Mouse (Mus musculus) right cerebral cortex, postnatal 36 days (tissue): Measurements from ENCODE around the gene Psmb8.
A peak's percentile ranks its signal among the peaks of the same experiment; 100 is the strongest.
"Not testable (repeated sequence)": the region's sequence is repeated elsewhere in the genome, so short reads cannot be mapped to it uniquely, and the experiment has no call there.

ENCODE experiments used
- DNase-seq, 2 experiments: peaks; one replicate each; pipeline ENCODE4 v3.0.0; 2022; ENCODE audit warnings: low spot score in 2 of 2, mixed read lengths in 1 of 2

Gene Psmb8

DNA sequence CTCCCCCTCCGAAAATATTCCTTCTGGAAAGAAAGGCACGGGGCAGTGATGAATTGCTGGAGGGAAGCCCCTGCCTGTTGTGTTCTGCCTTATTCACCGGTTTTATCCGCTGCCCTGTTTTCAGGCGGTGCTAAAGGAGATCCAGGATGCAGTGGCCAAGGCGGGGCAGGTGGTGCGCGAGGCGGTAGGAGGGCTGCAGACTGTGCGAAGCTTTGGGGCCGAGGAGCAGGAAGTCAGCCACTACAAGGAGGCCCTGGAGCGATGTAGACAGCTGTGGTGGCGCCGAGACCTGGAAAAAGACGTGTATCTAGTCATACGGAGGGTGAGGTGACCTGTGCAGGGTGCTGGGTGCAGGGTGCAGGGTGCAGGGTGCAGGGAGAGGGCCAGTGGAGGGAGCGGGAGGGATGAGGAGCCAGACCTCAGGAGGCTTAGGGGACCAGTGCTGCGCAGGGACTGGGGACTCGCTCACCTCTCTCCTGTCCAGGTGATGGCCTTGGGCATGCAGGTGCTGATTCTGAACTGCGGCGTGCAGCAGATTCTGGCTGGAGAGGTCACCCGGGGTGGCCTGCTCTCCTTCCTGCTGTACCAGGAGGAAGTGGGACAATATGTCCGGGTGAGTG is 14.3 kb downstream of the Psmb8 start:
- DNase-seq: no peak

DNA sequence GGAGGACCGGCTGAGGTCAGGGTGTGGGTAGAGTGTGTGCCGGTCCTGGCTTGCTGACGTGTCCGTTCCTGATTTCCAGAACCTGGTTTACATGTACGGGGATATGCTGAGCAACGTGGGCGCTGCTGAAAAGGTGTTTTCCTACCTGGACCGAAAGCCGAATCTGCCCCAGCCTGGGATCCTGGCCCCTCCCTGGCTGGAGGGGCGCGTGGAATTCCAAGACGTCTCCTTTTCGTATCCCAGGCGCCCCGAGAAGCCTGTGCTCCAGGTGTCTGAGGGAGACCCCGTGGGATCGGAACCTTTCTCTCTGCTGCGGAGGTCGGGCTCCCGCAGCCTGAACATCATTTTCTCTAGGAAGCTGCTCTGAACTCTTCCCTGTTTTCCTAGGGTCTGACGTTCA is 16.4 kb downstream of the Psmb8 start:
- no peak for DNase-seq

DNA sequence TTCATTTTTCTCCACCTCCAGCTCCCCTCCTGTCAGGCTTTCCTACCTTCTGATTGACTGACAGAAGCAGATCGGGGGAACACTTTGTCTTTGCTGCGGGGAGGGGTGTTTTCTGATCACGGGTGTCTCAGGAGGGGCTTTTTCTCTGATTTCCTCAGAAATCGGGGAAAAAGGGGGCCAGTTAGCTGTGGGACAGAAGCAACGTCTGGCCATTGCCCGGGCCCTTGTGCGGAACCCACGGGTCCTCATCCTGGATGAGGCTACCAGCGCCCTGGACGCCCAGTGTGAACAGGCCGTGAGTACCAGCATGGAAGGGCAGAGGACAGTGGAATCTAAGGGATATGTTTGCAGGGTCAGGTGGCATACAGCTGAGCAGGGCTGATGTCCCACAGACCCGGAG is 17.7 kb downstream of the Psmb8 start:
- no peak for DNase-seq

DNA sequence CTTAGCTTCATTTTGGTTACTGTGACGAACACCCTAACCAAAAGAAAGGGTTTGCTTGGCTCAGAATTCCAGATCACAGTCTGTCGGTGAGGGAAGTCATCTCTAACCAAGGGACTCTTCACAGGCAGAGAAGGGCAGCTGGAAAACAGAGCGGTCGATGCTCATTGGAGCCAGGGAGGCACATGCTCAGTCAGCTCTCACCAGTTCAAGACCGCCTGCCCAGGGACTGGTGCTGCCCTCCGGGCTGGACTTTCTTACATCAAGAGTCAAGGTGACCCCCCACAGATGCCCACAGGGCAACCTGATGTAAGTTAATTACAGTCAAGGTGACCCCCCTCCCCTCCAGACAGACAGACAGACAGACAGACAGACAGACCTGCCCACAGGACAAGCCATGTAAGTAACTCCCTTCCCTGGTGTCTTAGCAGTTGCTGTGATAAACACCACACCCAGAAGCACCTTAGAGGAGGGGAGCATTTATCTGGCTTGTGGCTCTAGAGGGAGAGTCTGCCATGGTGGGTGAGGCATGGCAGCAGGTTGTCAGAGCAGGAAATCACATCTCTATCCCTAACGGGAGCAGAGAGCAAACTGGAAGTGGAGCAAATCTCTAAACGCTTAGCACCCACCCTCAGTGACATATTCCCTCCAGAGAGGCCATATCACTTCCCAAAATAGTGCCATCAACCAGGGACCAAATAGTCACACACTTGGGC is 19.9 kb downstream of the Psmb8 start:
- DNase-seq: no peak

DNA sequence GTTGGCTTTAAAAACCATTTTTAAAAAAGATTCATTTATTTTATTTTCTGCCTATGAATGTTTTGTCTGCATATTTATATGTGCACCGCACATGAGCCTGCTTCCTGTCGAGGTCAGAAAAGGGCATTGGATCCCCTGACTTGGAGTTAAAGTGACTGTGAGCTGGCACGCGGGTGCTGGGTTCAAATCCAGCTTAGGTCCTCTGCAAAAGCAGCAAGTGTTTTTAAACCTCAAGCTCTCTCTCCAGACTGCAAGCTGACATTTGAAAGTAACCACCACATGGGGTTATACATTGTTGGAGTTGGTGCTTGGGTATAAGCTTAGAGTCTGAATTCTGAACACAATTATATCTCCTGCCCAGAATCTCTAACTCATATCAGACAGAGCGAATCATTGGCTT is 20.5 kb downstream of the Psmb8 start:
- no peak for DNase-seq

DNA sequence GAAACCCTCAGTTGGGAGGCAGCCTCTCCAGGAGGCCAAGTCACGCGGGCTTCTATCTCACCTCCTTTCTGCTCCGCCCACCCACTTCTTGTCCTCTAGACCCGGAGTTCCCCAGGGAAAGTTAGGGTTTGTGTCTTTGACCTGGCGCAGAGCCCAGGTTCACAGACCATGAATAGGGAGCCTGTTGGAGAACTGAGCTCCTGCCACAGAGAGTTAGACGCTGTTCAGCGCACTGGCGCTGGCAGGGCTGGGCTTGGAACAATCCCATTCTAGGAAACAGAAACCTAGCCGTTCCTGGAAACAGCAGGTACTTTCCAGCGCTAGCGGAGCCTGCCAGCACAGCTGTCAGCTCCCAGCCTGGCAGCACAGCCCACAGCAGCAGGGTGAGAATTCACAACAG is 21.2 kb downstream of the Psmb8 start:
- DNase-seq: peak; percentile 23 to 26

DNA sequence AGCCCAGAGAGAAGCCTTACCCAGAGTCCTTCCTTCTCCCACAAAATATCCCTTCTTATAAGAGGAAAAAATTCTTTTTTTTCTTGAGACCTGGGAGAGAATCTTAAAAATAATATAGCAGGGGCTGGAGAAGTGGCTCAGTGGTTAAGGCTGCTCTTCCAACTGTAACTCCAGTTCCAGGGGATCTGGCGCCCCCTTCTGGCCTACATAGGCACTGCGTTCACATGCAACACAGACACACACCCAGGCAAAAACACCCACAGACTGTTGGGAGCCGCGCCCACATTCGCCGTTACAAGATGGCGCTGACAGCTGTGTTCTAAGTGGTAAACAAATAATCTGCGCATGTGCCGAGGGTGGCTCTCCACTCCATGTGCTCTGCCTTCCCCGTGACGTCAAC is 21.6 kb downstream of the Psmb8 start:
- DNase-seq: not testable (repeated sequence)

DNA sequence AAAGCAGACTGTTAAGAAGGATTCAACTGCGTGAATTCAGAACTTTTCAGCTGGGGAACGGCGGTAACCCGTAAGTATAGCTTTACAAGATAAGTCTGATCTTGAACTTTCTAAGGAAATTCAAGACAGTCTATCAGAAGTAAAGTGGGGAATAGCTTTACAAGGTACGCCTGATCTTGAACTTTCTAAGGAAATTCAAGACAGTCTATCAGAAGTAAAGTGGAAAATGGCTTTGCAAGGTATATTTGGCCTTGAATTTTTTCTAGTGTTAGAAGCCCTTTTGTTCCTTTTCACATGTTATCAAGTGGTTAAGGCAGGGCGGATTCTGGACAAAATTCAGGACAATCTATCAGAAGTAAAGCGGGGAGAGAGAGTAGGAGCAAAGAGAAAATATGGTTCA is 22.3 kb downstream of the Psmb8 start:
- not testable (repeated sequence) for DNase-seq

DNA sequence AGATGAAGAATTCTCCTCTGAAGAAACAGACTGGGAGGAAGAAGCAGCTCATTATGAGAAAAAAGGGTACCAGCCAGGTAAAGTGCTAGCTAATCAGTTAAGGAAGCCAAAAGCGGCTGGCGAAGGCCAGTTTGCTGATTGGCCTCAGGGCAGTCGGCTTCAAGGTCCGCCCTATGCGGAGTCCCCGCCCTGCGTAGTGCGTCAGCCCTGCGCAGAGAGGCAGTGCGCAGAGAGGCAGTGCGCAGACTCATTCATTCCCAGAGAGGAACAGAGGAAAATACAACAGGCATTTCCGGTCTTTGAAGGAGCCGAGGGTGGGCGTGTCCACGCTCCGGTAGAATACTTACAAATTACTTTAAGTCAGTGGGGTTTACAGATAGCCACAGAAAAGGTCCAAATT is 22.9 kb downstream of the Psmb8 start:
- not testable (repeated sequence) for DNase-seq

DNA sequence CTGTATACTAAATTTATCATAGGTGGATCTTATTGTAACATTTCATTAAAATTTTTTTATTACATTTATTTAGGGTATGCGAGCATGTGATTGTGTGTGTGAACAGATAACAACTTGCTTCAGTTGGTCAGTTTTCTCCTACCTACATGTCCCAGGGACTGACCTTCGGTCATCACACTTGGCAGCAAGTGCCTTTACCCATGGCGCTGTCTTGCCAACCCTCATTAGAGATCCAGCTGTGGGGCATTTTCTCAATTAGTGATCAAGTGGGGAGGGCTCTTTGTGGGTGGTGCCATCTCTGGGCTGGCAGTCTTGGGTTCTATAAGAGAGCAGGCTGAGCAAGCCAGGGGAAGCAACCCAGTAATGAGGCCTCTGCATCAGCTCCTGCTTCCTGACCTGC is 27.3 kb downstream of the Psmb8 start:
- no peak for DNase-seq

DNA sequence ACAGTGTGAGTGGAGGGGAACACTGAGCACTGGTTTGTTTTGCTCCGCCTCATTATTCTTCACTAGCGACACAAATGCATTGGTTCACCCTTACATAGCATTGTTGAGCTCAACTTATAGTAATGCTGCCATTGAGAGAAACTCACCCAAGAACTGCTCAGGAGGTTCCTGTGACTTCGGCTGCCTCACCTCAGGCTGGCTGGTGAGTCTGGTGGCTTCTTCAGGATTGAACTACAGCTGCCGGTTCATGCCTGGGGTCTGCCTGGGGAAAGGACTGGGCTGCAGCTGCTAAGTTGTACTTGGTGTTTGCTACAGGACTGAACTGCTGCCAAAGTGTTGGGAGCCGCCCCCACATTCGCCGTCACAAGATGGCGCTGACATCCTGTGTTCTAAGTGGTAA is 27.9 kb downstream of the Psmb8 start:
- no peak for DNase-seq

DNA sequence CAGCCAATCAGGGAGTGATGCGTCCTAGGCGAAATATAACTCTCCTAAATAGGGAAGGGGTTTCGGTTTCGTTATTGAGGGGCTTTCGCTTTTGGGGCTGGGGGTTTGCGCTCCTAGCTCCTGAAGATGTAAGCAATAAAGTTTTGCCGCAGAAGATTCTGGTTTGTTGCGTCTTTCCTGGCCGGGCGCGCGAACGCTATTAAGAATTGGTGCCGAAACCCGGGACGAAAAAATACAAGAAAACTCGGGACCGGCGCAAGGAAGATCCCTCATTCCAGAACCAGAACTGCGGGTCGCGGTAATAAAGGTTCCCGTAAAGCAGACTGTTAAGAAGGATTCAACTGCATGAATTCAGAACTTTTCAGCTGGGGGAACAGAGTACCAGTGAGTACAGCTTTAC is 28.4 kb downstream of the Psmb8 start:
- not testable (repeated sequence) for DNase-seq

DNA sequence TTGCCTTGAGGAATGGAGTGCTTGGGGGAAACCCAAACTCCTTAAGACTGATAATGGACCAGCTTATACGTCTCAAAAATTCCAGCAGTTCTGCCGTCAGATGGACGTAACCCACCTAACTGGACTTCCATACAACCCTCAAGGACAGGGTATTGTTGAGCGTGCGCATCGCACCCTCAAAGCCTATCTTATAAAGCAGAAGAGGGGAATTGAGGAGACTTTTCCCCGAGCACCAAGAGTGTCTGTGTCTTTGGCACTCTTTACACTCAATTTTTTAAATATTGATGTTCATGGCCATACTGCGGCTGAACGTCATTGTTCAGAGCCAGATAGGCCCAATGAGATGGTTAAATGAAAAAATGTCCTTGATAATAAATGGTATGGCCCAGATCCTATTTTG is 33.5 kb downstream of the Psmb8 start:
- DNase-seq: not testable (repeated sequence)

DNA sequence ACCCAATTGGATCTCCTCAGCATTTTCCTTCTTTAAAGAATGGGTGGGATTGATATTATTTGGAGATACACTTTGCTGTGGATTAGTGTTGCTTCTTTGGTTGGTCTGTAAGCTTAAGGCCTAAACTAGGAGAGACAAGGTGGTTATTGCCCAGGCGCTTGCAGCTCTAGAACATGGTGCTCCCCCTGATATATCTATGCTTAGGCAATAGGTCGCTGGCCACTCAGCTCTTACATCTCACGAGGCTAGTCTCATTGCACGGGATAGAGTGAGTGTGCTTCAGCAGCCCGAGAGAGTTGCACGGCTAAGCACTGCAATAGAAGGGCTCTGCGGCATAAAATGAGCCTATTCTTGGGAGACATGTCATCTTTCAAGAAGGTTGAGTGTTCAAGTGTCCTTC is 34.5 kb downstream of the Psmb8 start:
- not testable (repeated sequence) for DNase-seq

DNA sequence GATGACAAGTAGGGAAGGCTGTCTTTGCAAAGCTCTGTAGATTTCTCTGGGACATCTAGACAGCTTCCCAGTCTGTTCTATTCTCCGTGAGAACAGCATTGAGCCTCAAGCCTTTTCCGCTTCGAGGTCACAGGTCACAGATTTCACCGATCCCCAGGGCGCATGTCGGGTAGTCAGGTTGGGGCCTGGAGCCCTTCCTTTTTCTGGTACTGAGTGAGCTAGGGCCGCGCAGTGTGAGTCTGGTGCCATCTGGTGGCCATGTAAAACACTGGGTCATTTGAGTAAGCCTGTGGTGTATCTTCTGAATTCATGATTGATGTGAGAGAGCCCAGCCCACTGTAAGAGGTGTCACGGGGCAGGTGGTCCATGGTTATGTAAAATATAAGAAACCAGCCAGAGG is 37.4 kb downstream of the Psmb8 start:
- DNase-seq: peak; percentile 21 to 26

DNA sequence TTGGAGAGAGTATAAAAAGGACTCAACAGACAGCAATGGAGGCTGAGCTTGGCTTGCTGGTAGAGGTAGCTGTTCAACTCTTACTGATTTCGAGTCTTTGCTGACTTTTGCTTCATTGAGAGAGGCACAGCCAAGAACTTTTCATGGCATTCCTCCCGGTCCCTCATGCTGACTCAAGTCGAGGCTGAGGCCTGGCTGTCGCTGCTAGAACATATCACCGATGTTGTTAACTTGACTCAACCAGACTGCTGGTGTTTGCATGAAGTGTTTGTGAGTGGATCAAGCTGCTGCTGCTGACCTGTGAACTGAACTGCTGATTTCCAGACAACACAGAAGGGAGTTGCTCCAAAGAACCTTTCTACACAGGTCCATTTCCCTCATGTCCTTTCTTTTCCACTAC is 39.2 kb downstream of the Psmb8 start:
- DNase-seq: no peak

DNA sequence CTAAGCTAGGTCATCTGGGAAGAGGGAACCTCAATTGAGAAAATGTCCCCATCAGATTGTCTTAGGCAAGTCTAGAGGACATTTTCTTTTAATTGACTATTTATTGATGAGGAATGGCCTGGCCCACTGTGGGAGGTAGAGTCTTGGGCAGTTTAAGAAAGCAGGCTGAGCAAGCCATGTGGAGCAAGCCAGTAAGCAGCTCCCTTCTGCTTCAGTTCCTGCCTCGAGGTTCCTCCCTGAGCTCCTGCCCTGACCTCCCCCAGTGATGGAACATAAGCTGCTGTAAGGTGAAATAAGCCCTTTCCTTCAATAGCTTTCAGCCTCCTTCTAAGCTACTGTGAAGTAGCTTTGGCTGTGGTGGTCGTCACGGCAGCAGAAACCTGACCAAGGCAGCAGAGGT is 40.2 kb downstream of the Psmb8 start:
- no peak for DNase-seq

DNA sequence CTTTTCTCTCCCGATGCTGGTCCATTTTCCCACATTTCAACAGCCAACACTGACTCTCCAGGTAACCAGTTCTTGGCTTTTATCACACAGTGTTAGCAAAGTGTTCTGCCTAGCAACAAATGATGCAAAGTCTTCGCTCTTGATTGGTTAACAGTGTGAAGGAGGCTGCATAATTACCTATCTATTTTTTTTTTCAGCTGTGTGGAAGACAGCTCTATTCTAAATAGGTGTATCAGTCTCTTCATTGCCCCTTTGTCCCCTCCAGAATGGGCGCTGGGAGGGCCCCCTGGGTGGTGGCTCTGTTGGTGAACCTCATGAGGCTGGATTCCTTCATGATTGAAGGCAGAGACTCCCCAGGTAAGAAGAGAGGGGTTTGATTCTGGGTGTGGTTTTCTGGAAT is 41.2 kb downstream of the Psmb8 start, which contains the start of gene H2-Ob:
Gene H2-Ob (plus strand): TSS at position 198 of the 400 bp plus-strand sequence.
- DNase-seq: peak in 1 of 2 experiments; percentile 22

DNA sequence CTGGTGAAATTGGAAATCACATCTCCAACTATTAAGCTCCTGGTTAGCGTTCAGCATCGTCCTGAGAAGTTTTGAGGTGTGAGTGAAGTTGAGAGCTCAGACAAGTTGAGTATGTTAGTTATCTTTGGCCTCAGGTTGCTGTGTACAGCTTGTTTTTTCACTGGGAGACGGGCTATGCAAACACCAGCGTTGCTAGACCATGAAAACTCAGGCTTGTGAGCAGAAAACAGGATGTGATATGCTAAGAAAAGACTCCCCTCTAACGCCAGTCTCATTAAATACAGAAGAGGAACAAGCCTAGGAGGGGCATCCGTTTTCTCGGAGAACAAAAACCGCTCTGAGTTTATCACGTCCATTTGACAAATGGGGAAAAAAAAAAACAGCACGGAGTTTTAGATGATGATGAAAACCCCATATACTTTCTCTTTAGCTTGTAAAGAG is 42.1 kb downstream of the Psmb8 start:
- DNase-seq: no peak

DNA sequence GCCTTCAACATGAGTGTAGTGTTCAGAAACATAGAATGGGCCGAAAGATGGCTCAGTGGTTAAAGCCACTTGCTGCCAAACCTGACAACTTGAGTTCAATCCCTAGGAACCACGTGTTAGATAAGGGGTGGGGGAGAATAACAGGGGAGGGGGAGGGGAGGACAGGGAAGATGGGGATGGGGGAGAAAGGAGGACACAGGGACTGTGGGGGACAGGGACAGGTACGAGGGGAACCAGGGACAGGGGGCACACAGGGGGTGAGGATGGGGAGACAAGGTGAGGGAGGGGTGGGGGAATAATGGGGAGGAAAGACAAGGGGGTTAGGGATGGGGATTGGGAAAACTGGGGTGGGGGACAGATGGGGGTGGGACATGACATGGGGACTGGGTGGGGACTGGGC is 42.8 kb downstream of the Psmb8 start:
- no peak for DNase-seq

DNA sequence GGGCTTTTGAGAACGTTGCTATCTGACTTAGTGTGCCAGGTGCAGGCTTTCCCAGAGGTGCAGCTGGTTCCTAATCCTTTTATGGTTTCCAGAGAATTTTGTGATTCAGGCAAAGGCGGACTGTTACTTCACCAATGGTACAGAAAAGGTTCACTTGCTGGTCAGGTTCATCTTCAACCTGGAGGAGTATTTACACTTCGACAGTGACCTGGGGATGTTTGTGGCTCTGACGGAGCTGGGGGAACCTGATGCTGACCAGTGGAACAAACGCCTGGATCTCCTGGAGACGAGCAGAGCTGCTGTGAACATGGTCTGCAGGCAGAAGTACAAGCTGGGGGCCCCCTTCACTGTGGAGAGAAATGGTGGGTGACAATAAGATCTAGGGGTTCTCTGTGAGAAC is 43.4 kb downstream of the Psmb8 start:
- DNase-seq: no peak

DNA sequence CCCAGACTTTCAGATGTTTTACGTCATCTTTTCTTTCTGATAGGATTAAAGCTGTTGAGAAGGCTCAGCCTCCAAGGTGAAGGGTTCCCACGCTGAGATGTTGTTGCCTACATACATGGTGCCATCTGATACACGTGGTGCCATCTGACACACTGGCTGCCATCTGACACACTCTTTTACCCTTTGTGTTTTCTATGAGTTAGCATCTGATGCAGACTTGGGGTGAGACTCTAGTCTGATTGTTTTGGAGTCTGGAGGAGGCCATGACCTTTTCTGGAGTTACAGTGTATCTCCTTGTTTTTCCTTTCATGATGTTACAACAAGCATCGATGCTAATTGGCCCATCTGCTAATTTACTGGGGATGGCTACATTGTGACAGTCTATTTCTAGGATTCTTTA is 47.1 kb downstream of the Psmb8 start:
- DNase-seq: no peak

DNA sequence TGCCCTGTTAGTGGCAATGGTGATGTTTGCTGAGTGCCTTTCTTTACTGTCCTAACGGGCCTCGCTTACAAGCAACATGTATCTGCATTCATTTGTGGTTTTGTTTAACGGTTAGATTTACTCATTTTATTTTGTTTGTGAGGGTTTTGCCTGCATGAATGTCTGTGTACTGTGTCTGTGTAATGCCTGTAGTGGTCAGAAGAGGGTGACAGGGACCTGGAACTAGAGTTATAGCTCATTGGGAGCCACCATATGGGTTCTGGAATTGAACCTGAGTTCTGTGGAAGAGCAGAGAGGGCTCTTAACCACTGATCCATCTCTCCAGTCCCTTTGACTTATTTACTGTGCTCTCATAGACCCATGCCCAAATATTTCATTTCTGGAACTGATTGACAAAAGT is 49.5 kb downstream of the Psmb8 start:
- no peak for DNase-seq

DNA sequence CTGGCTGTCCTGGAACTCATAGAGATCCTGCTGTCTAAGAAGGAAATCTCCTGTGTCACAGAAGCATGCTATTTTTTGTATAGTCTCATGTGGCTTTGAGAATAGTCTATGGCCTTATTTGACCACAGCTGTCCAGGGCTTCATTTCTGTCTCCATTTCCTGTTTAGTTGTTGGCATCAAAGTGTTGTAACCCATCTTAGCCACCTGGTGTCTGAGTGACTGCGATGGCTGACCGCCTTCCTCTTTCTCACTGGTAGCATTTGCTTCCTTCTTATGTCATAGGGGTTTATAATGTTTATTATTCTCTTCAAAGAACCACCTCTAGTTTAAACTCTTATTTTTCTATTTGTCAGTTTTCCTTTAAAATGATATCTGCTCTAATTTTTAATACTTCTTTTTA is 51.2 kb downstream of the Psmb8 start:
- DNase-seq: no peak
